Mouse (Mus musculus) hindbrain, embryonic 11.5 days (tissue): ENCODE data around the gene Zscan12. TPM values are rescaled to one million over a fixed set of nuclear protein-coding genes. Genes with fewer than 3 reads are reported as not detected.

Experiments
- ATAC-seq: fragments of 200-750 bp; cut with Nextera tagmentation; 2 replicates; pipeline ENCODE4 v1.8.0; 2017; ENCODE audit warnings: mild to moderate bottlenecking, moderate TSS enrichment, moderate library complexity; ENCODE audit not compliant: low FRiP score
- DNase-seq: peaks from one replicate; pipeline ENCODE4 v3.0.0-alpha.2; 2015; ENCODE audit warnings: low spot score
- H3K27ac ChIP-seq: fragments of 300-500 bp; sonication (generic); 2 replicates; pipeline ENCODE4 v1.5.1; 2014; ENCODE audit warnings: mild to moderate bottlenecking, low read depth, low read length
- H3K27me3 ChIP-seq: fragments of 300-500 bp; sonication (generic); 2 replicates; pipeline ENCODE4 v1.6.1; 2014; ENCODE audit warnings: mild to moderate bottlenecking, low read length, moderate library complexity, mixed read lengths; ENCODE audit not compliant: control insufficient read depth, insufficient read depth
- H3K36me3 ChIP-seq: fragments of 300-500 bp; sonication (generic); 2 replicates; pipeline ENCODE4 v1.6.1; 2014; ENCODE audit warnings: mild to moderate bottlenecking, low read length, moderate library complexity, mixed read lengths; ENCODE audit not compliant: control insufficient read depth, insufficient read depth
- H3K4me1 ChIP-seq: fragments of 300-500 bp; sonication (generic); replicated peaks from 2 replicates; pipeline ENCODE4 v1.6.1; 2014; ENCODE audit warnings: low read length, mixed read lengths; ENCODE audit not compliant: control insufficient read depth, insufficient read depth
- H3K4me2 ChIP-seq: fragments of 300-500 bp; sonication (generic); replicated peaks from 2 replicates; pipeline ENCODE4 v1.6.1; 2014; ENCODE audit warnings: mild to moderate bottlenecking, low read depth, low read length
- H3K4me3 ChIP-seq: fragments of 300-500 bp; sonication (generic); 2 replicates; pipeline ENCODE4 v1.5.1; 2014; ENCODE audit warnings: low read depth, low read length
- H3K9ac ChIP-seq: fragments of 300-500 bp; sonication (generic); 2 replicates; pipeline ENCODE4 v1.6.1; 2014; ENCODE audit warnings: low read depth, low read length
- H3K9me3 ChIP-seq: fragments of 300-500 bp; sonication (generic); 2 replicates; pipeline ENCODE4 v1.6.1; 2016; ENCODE audit warnings: low read length; ENCODE audit not compliant: control insufficient read depth
- WGBS: fragments of 180-500 bp; shearing (Covaris S2); extraction: QIAGEN DNeasy Blood & Tissue Kit; methylation state at CpG from one replicate; pipeline ENCODE4 v1.1.7; 2014; 5-methylcytosine and 5-hydroxymethylcytosine counted together
- polyA plus RNA-seq: library from polyadenylated mRNA; unstranded; fragments of >200 nt; fragmentation: Nextera tagmentation; extraction: Ambion mirVana; gene quantifications from 2 replicates; pipeline ENCODE4 v1.2.1, GENCODE M21; 2014

Zscan12 gene
- 18.7 and 20.3 TPM in 2 replicates for polyA plus RNA-seq

- no peaks in the 10 kb centered on the region for H3K27me3 ChIP-seq
- no peaks in the 10 kb centered on the region for H3K9me3 ChIP-seq
- no peaks in the 10 kb centered on the region; the same call in 1 of the 2 replicates for H3K4me1 ChIP-seq
- WGBS, result 2% methylated on average over 29 of the region's 29 CpGs
- peak within 1 kb of the TSS; percentile 93 for H3K9ac ChIP-seq
- H3K36me3 ChIP-seq, result no peaks in the 10 kb centered on the region
- peak; percentile 94 for DNase-seq
- peak; percentile 99 for ATAC-seq
- H3K4me2 ChIP-seq, result peak within 1 kb of the TSS; percentile 49
- H3K4me3 ChIP-seq, result peak within 1 kb of the TSS; percentile 75
- no peak within 1 kb of the TSS; the same call in 1 of the 2 replicates for H3K27ac ChIP-seq
These were observed at the start of gene Zscan12 for GRCm38 (mm10) chr13:21362621-21363248. Gene Zscan12, plus strand, starts transcription at chr13:21362820.

GRCm38 (mm10) chr13:21312854-21313253 lies 49.8 kb upstream of the Zscan12 start:
- Histone ChIP-seq H3K9ac (no peak overlapping the region), H3K9me3 (no peaks in the 10 kb centered on the region), H3K36me3 (no peaks in the 10 kb centered on the region), H3K27ac (no peak overlapping the region), H3K27me3 (no peaks in the 10 kb centered on the region), H3K4me3 (no peak overlapping the region), H3K4me1 (no peaks in the 10 kb centered on the region), H3K4me2 (no peak overlapping the region)
- ATAC-seq (no peak), DNase-seq (no peak)
- 47% methylated on average over 3 of the region's 5 CpGs for WGBS

GRCm38 (mm10) chr13:21313903-21314302 lies 48.7 kb upstream of the Zscan12 start:
- H3K9ac ChIP-seq, result no peak overlapping the region
- ATAC-seq, result no peak
- WGBS, result 83% methylated on average over 4 of the region's 4 CpGs
- no peak overlapping the region for H3K4me2 ChIP-seq
- DNase-seq, result no peak
- H3K36me3 ChIP-seq, result no peaks in the 10 kb centered on the region
- H3K9me3 ChIP-seq, result no peaks in the 10 kb centered on the region
- no peak overlapping the region for H3K4me3 ChIP-seq
- no peaks in the 10 kb centered on the region for H3K4me1 ChIP-seq
- H3K27ac ChIP-seq, result no peak overlapping the region
- H3K27me3 ChIP-seq, result no peaks in the 10 kb centered on the region

GRCm38 (mm10) chr13:21320262-21320661 lies 42.4 kb upstream of the Zscan12 start:
- 67% methylated on average over 3 of the region's 3 CpGs for WGBS
- Histone ChIP-seq H3K9ac (no peak overlapping the region), H3K9me3 (no peaks in the 10 kb centered on the region)

GRCm38 (mm10) chr13:21321890-21322494 lies 40.6 kb upstream of the Zscan12 start:
- Histone ChIP-seq H3K4me2 (peak overlapping the region; percentile 39), H3K36me3 (no peaks in the 10 kb centered on the region), H3K9me3 (no peaks in the 10 kb centered on the region), H3K27ac (no peak overlapping the region), H3K27me3 (no peaks in the 10 kb centered on the region; the same call in 1 of the 2 replicates), H3K9ac (no peak overlapping the region), H3K4me1 (no peaks in the 10 kb centered on the region), H3K4me3 (peak overlapping the region; percentile 22; the same call in 1 of the 2 replicates)
- WGBS, result 3% methylated on average over 18 of the region's 18 CpGs
- peak; percentile 45 for DNase-seq
- no peak for ATAC-seq

More at GRCm38 (mm10) chr13:21320262-21320661, 42.4 kb upstream of the Zscan12 start:
- no peak overlapping the region for H3K4me2 ChIP-seq
- H3K36me3 ChIP-seq, result no peaks in the 10 kb centered on the region
- H3K27ac ChIP-seq, result no peak overlapping the region
- H3K27me3 ChIP-seq, result no peaks in the 10 kb centered on the region; the same call in 1 of the 2 replicates
- H3K4me1 ChIP-seq, result no peaks in the 10 kb centered on the region
- no peak for ATAC-seq
- no peak for DNase-seq
- no peak overlapping the region for H3K4me3 ChIP-seq

- H3K4me3 ChIP-seq, result 0 out of 2 replicates have a peak overlapping the region, but pooled peaks have one; percentile 22
- 14% methylated on average over 18 of the region's 18 CpGs for WGBS
- no peaks in the 10 kb centered on the region; the same call in 1 of the 2 replicates for H3K27me3 ChIP-seq
- no peaks in the 10 kb centered on the region for H3K4me1 ChIP-seq
- no peaks in the 10 kb centered on the region for H3K36me3 ChIP-seq
- H3K27ac ChIP-seq, result no peak overlapping the region
- no peak for ATAC-seq
- H3K9me3 ChIP-seq, result no peaks in the 10 kb centered on the region
- DNase-seq, result peak; percentile 72
- no peak overlapping the region for H3K9ac ChIP-seq
- H3K4me2 ChIP-seq, result 0 out of 2 replicates have a peak overlapping the region, but pooled peaks have one; percentile 3
These were observed 39.9 kb upstream of the Zscan12 start for GRCm38 (mm10) chr13:21322509-21323375.

- WGBS, result 71% methylated on average over 6 of the region's 6 CpGs
- H3K4me2 ChIP-seq, result 0 out of 2 replicates have a peak overlapping the region, but pooled peaks have one; percentile 3
- DNase-seq (no peak), ATAC-seq (no peak)
- no peaks in the 10 kb centered on the region; the same call in 1 of the 2 replicates for H3K27me3 ChIP-seq
- H3K27ac ChIP-seq, result no peak overlapping the region
- H3K4me1 ChIP-seq, result no peaks in the 10 kb centered on the region
- no peak overlapping the region for H3K9ac ChIP-seq
- no peaks in the 10 kb centered on the region for H3K9me3 ChIP-seq
- H3K36me3 ChIP-seq, result no peaks in the 10 kb centered on the region
- H3K4me3 ChIP-seq, result no peak overlapping the region
These were observed 39.2 kb upstream of the Zscan12 start for GRCm38 (mm10) chr13:21323405-21323804.

- Histone ChIP-seq H3K36me3 (no peaks in the 10 kb centered on the region), H3K27ac (no peak overlapping the region), H3K4me1 (no peaks in the 10 kb centered on the region), H3K9ac (no peak overlapping the region), H3K9me3 (no peaks in the 10 kb centered on the region), H3K4me3 (0 out of 2 replicates have a peak overlapping the region, but pooled peaks have one; percentile 43), H3K27me3 (no peaks in the 10 kb centered on the region; the same call in 1 of the 2 replicates), H3K4me2 (peak overlapping the region; percentile 46; the same call in 1 of the 2 replicates)
- peak; percentile 59 for DNase-seq
- ATAC-seq, result peak; percentile 31
- WGBS, result 10% methylated on average over 4 of the region's 4 CpGs
These were observed 36.4 kb upstream of the Zscan12 start for GRCm38 (mm10) chr13:21326191-21326590.
